Mouse (Mus musculus): ENCODE results near the gene Ebp. TPM values are rescaled to one million over a fixed set of nuclear protein-coding genes. Genes with fewer than 3 reads are reported as not detected.

Gene Ebp
- polyA plus RNA-seq, 1 experiment from 2014 or later, result 43.0 TPM

- H3K4me2 ChIP-seq, result no peak overlapping the region
- peaks cover 18% of the 10 kb centered on the region for H3K36me3 ChIP-seq
- H3K4me3 ChIP-seq, result no peak overlapping the region
- H3K9ac ChIP-seq, result no peak overlapping the region
- no peak for ATAC-seq (ENCODE audit: insufficient number of reproducible peaks, low FRiP score, low TSS enrichment, low read depth)
- H3K27me3 ChIP-seq, result no peaks in the 10 kb centered on the region
- no peaks in the 10 kb centered on the region for H3K9me3 ChIP-seq
- peaks cover 8% of the 10 kb centered on the region for H3K4me1 ChIP-seq
- no peak overlapping the region for H3K27ac ChIP-seq
- WGBS, result 95% methylated on average over 2 of the region's 2 CpGs
These were observed 52.9 kb downstream of the Ebp start for GRCm38 (mm10) chrX:8140446-8140845.

DNA sequence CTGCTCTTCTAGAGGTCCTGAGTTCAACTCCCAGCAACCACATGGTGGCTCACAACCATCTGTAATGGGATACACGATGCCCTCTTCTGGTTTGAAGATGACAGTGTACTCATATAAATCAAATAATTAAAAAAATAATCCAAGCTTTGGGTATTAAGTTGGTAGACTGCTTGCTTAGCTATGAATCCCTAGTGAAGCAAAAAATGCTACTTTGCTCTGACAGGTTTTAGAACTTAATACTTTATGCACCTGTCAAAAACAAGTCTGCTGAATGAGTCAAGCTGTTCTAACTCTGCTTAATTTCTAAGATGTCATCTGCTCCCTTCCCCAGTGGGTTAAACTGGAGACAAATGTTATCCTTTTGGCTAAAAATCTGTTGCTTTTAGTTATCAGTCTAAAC lies 53.8 kb downstream of the Ebp start:
- H3K4me1 ChIP-seq, result peaks cover 8% of the 10 kb centered on the region
- WGBS, result 45% methylated on average over 1 of the region's 1 CpGs
- H3K4me3 ChIP-seq, result no peak overlapping the region
- no peak overlapping the region for H3K9ac ChIP-seq
- no peaks in the 10 kb centered on the region for H3K9me3 ChIP-seq
- no peaks in the 10 kb centered on the region for H3K27me3 ChIP-seq
- H3K4me2 ChIP-seq, result no peak overlapping the region
- H3K36me3 ChIP-seq, result peaks cover 18% of the 10 kb centered on the region
- no peak overlapping the region for H3K27ac ChIP-seq
- ATAC-seq (ENCODE audit: insufficient number of reproducible peaks, low FRiP score, low TSS enrichment, low read depth), result no peak

DNA sequence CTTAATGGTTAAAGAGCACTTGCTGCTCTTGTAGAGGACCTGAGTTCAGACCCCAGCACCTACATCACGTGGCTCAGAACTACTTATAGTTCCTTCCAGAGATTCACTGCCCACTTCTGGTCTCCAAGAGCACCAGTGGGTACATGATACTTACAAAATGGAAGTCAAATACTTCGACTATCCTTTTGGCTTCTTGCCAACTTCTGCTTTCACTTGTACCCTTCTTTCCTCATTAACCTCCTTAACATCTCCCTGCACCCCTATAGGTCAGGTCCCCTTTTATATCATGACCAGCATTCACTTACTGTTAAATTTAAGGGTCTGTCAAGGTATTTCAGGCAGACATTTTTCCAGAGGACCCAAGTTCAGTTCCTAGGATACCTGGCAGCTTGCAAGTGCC lies 57.4 kb downstream of the Ebp start:
- no peaks in the 10 kb centered on the region; the same call in 1 of the 2 replicates for H3K4me1 ChIP-seq
- ATAC-seq (ENCODE audit: insufficient number of reproducible peaks, low FRiP score, low TSS enrichment, low read depth), result no peak
- no peak overlapping the region for H3K4me3 ChIP-seq
- 31% methylated on average over 2 of the region's 2 CpGs for WGBS
- H3K27me3 ChIP-seq, result no peaks in the 10 kb centered on the region
- H3K27ac ChIP-seq, result no peak overlapping the region
- H3K9ac ChIP-seq, result no peak overlapping the region
- peaks cover 7% of the 10 kb centered on the region for H3K36me3 ChIP-seq
- H3K4me2 ChIP-seq, result no peak overlapping the region
- H3K9me3 ChIP-seq, result no peaks in the 10 kb centered on the region

Other genes with a start within 250 kb of the Ebp start
- 25.3 and 27.0 TPM in 2 replicates for gene Hdac6, start 245.6 kb downstream of the Ebp start, polyA plus RNA-seq (2015; fragmentation: Nextera tagmentation; extraction: Ambion mirVana)
- gene Gata1, start 215.4 kb downstream of the Ebp start, polyA plus RNA-seq (2015; fragmentation: Nextera tagmentation; extraction: Ambion mirVana), result 2.1 and 2.9 TPM in 2 replicates
- gene Glod5, start 175.0 kb downstream of the Ebp start, polyA plus RNA-seq (2015; fragmentation: Nextera tagmentation; extraction: Ambion mirVana), result not detected in 2 replicates
- 47.3 and 48.7 TPM in 2 replicates for gene Suv39h1, start 118.8 kb downstream of the Ebp start, polyA plus RNA-seq (2015; fragmentation: Nextera tagmentation; extraction: Ambion mirVana)
- gene Was, start 103.0 kb downstream of the Ebp start, polyA plus RNA-seq (2015; fragmentation: Nextera tagmentation; extraction: Ambion mirVana), result 0.97 and 1.00 TPM in 2 replicates
- gene Wdr13, start 60.6 kb downstream of the Ebp start, polyA plus RNA-seq (2015; fragmentation: Nextera tagmentation; extraction: Ambion mirVana), result 20.3 and 21.3 TPM in 2 replicates
- gene Rbm3, start 47.6 kb downstream of the Ebp start, polyA plus RNA-seq (2015; fragmentation: Nextera tagmentation; extraction: Ambion mirVana), result 401 and 409 TPM in 2 replicates
- 13.7 and 14.1 TPM in 2 replicates for gene Tbc1d25, start 17.3 kb downstream of the Ebp start, polyA plus RNA-seq (2015; fragmentation: Nextera tagmentation; extraction: Ambion mirVana)
- gene Porcn, start 13.0 kb upstream of the Ebp start, polyA plus RNA-seq (2015; fragmentation: Nextera tagmentation; extraction: Ambion mirVana), result 8.7 and 8.8 TPM in 2 replicates
- gene Ftsj1, start 58.9 kb upstream of the Ebp start, polyA plus RNA-seq (2015; fragmentation: Nextera tagmentation; extraction: Ambion mirVana), result 37.8 and 40.4 TPM in 2 replicates
- 0.36 and 0.60 TPM in 2 replicates for gene Slc38a5, start 77.6 kb upstream of the Ebp start, polyA plus RNA-seq (2015; fragmentation: Nextera tagmentation; extraction: Ambion mirVana)
- gene Ssxb10, start 133.9 kb upstream of the Ebp start, polyA plus RNA-seq (2015; fragmentation: Nextera tagmentation; extraction: Ambion mirVana), result not detected in 2 replicates
- gene Ssxb9, start 173.5 kb upstream of the Ebp start, polyA plus RNA-seq (2015; fragmentation: Nextera tagmentation; extraction: Ambion mirVana), result not detected in 2 replicates
- not detected in 2 replicates for gene Ssxb1, start 219.8 kb upstream of the Ebp start, polyA plus RNA-seq (2015; fragmentation: Nextera tagmentation; extraction: Ambion mirVana)